Mouse (Mus musculus): ENCODE data around the gene Cryga.
A peak's percentile ranks its signal among the peaks of the same experiment; 100 is the strongest.

Cryga gene

GRCm38 (mm10) chr1:65103273-65103672 lies at the start of gene Cryga:
Cryga (minus strand) TSS chr1:65103373.
- DNase-seq (ENCODE audit: extremely low spot score, low read depth, low spot score) = no peak

GRCm38 (mm10) chr1:65147971-65148370 lies 44.8 kb upstream of the Cryga start:
- DNase-seq (ENCODE audit: extremely low spot score, low read depth, low spot score) = no peak

- no peak for DNase-seq (ENCODE audit: extremely low spot score, low read depth, low spot score)
Measured at GRCm38 (mm10) chr1:65147326-65147725, 44.2 kb upstream of the Cryga start.

GRCm38 (mm10) chr1:65146601-65147000 lies 43.4 kb upstream of the Cryga start:
- no peak for DNase-seq (ENCODE audit: extremely low spot score, low read depth, low spot score)

GRCm38 (mm10) chr1:65144783-65145182 lies 41.6 kb upstream of the Cryga start:
- DNase-seq (ENCODE audit: extremely low spot score, low read depth, low spot score) = no peak

GRCm38 (mm10) chr1:65137560-65137959 lies 34.4 kb upstream of the Cryga start:
- no peak for DNase-seq (ENCODE audit: extremely low spot score, low read depth, low spot score)

- DNase-seq (ENCODE audit: extremely low spot score, low read depth, low spot score) = no peak
Measured at GRCm38 (mm10) chr1:65132833-65133232, 29.7 kb upstream of the Cryga start.

GRCm38 (mm10) chr1:65131671-65132070 lies 28.5 kb upstream of the Cryga start:
- no peak for DNase-seq (ENCODE audit: extremely low spot score, low read depth, low spot score)

- no peak for DNase-seq (ENCODE audit: extremely low spot score, low read depth, low spot score)
Measured at GRCm38 (mm10) chr1:65130226-65130625, 27.1 kb upstream of the Cryga start.

- DNase-seq (ENCODE audit: extremely low spot score, low read depth, low spot score) = no peak
Measured at GRCm38 (mm10) chr1:65129634-65130180, 26.5 kb upstream of the Cryga start.

GRCm38 (mm10) chr1:65122574-65123372 lies 19.6 kb upstream of the Cryga start, which contains the start of gene D630023F18Rik:
D630023F18Rik (minus strand) TSS chr1:65123214.
- DNase-seq (ENCODE audit: extremely low spot score, low read depth, low spot score) = no peak

GRCm38 (mm10) chr1:65119438-65119837 lies 16.3 kb upstream of the Cryga start, which contains the start of gene Gm28845:
Gm28845 (minus strand) TSS chr1:65119558.
- DNase-seq (ENCODE audit: extremely low spot score, low read depth, low spot score) = no peak

GRCm38 (mm10) chr1:65118150-65118913 lies 15.2 kb upstream of the Cryga start:
- no peak for DNase-seq (ENCODE audit: extremely low spot score, low read depth, low spot score)

- no peak for DNase-seq (ENCODE audit: extremely low spot score, low read depth, low spot score)
Measured at GRCm38 (mm10) chr1:65113536-65114172, 10.5 kb upstream of the Cryga start.

- no peak for DNase-seq (ENCODE audit: extremely low spot score, low read depth, low spot score)
Measured at GRCm38 (mm10) chr1:65112807-65113196, 9.6 kb upstream of the Cryga start.

- DNase-seq (ENCODE audit: extremely low spot score, low read depth, low spot score) = peak; percentile 90
Measured at GRCm38 (mm10) chr1:65112031-65112806, 9.0 kb upstream of the Cryga start.

GRCm38 (mm10) chr1:65109756-65110435 lies 6.7 kb upstream of the Cryga start:
- no peak for DNase-seq (ENCODE audit: extremely low spot score, low read depth, low spot score)

GRCm38 (mm10) chr1:65109196-65109595 lies 6.0 kb upstream of the Cryga start:
- no peak for DNase-seq (ENCODE audit: extremely low spot score, low read depth, low spot score)

GRCm38 (mm10) chr1:65107654-65108279 lies 4.6 kb upstream of the Cryga start:
- no peak for DNase-seq (ENCODE audit: extremely low spot score, low read depth, low spot score)
